Mouse (Mus musculus) neural tube, embryonic 10.5 days (tissue): Measurements from ENCODE around the gene Gm11492.

Experiments used
- DNase-seq: peaks from one replicate; pipeline ENCODE4 v3.0.0-alpha.2; 2017; ENCODE audit warnings: low spot score; ENCODE audit errors: extremely low spot score

Gm11492 gene

GRCm38 (mm10) chr11:87599395-87600089 lies 33.1 kb downstream of the Gm11492 start:
- DNase-seq, result no peak

DNA sequence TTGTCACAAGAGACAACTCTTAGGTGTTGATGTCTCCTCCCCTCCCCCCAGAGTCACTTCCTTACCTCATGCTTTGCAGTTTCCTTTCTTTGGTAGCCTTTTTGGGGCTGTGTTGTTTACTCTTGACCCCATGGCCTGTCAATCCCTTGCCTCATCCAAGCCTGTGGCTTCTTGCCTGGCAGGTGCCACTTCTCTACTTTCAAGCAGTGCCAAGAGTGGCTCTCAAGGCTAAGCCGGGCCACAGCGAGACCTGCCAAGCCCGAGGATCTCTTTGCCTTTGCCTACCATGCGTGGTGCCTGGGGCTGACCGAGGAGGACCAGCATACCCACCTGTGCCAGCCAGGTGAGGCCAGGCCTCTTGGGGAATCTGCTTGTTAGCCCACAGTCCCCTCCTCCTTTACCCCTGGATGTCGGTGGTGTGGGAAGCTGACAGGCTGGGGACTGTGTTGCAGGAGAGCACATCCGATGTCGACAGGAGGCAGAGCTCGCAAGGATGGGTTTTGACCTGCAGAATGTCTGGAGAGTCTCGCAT lies 33.9 kb downstream of the Gm11492 start:
- DNase-seq, result no peak

DNA sequence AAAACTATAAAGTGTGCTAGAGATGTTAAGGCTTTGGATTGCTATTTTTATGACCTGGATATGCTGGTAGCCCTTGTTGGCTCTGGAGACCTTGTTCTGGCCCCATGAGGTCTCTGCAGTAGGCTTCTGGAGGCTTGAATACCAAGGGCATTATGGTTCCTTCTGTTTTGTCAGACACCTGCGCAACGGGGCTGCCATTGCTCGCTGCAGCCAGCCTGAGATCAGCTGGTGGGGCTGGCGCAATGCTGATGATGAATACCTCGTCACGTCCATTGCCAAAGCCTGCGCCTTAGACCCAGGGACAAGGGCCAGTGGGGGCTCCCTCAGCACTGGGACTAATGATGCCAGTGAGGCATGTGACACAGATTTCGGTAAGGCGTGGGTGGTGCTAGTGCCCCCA lies 35.8 kb downstream of the Gm11492 start:
- no peak for DNase-seq

DNA sequence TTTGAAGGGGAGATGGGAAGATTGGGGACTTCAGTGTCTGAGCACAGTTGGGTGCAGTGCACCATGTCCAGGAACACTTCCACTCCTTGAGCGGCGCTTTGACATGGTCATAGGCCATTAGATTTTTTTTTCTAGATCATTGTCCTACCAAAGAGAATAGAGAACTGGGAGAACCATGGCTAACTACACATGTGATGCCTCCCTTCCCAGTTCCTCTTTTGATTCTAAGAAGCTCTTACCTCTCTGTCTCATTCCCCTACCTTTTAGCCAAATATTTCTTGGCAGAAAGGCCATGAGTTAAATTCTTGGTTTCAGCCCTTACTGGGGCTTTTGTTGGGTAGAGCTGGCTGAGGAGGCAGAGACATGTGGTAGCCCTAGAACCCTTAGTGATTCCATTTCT lies 37.1 kb downstream of the Gm11492 start:
- no peak for DNase-seq

- DNase-seq, result no peak
These were observed 42.8 kb downstream of the Gm11492 start for GRCm38 (mm10) chr11:87609264-87609663.

GRCm38 (mm10) chr11:87611547-87611946 lies 45.1 kb downstream of the Gm11492 start:
- DNase-seq, result no peak

GRCm38 (mm10) chr11:87613972-87614371 lies 47.5 kb downstream of the Gm11492 start:
- DNase-seq, result no peak

DNA sequence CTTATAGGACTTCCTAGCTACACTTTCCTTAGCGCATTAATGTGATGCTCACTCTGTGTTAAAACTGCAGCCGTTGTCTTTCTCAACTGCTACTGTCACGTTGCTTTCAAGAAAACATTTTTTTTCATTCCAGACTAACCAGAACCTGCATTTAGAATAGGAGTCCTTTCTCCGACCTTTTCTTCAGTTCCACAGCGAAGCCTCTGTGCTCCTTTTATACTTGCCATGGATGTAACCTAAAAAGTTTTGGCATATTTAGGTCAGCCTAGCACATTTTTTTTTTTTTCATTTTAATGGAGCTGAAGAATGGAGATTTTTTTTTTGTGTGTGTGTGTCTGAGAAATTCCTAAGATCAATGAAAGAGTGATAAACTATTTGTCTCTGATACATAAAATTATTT lies 49.1 kb downstream of the Gm11492 start:
- DNase-seq, result no peak

DNA sequence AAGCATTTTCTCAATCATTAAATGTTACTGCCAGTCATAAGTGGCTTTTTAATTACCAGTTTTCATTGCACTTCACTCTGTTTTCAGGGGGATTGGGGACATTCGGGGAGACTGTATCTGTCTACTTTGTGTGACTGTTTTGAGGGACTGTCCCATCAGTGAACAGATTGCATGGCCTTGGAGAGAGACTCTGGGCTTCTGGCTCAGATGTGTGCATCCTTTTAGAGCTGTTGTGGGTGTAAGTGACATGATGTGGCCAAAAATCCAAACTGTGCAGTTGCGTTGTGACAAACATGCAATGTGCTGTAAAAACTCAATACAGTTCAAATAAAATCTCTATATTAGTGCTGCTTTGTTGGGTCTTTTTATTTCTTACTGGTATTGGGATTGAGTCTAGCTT lies 49.5 kb downstream of the Gm11492 start:
- no peak for DNase-seq

- DNase-seq, result no peak
These were observed 50.5 kb downstream of the Gm11492 start, which contains the start of gene Hsf5 for GRCm38 (mm10) chr11:87616790-87617474. TSS of gene Hsf5 (plus strand) at chr11:87617164.

- DNase-seq, result no peak
These were observed 51.2 kb downstream of the Gm11492 start for GRCm38 (mm10) chr11:87617606-87618005.
